Mouse (Mus musculus) liver, adult 2 months (tissue): ENCODE measurements around the gene Nsun5.

Source experiments
- CTCF ChIP-seq: fragments of 200-500 bp; IDR thresholded peaks from 2 replicates; pipeline ENCODE4 v1.5.1; 2011; ENCODE audit warnings: low read depth, low read length, control low read depth
- POLR2A ChIP-seq: fragments of 200-500 bp; IDR thresholded peaks from 2 replicates; pipeline ENCODE4 v1.6.1; 2011; ENCODE audit warnings: low read length, control low read depth; ENCODE audit not compliant: insufficient read depth; ENCODE audit errors: extremely low read depth

GRCm38 (mm10) chr5:135373601-135374000, 3.8 kb downstream of the Nsun5 start:
- TF ChIP-seq CTCF (peak; percentile 17; the same call in 1 of the 2 replicates), POLR2A (no peak)
